Mouse (Mus musculus) embryonic facial prominence, embryonic 11.5 days (tissue): ENCODE data around the gene Hsd17b14. TPM values are rescaled to one million over a fixed set of nuclear protein-coding genes. Genes with fewer than 3 reads are reported as not detected.

Experiments used
- ATAC-seq: fragments of 200-750 bp; cut with Nextera tagmentation; replicated peaks from 2 replicates; pipeline ENCODE4 v1.8.0; 2017; ENCODE audit warnings: low read depth; ENCODE audit not compliant: insufficient number of reproducible peaks, low FRiP score, low TSS enrichment
- DNase-seq: peaks from one replicate; pipeline ENCODE4 v3.0.0-alpha.2; 2015; ENCODE audit warnings: low spot score
- H3K27ac ChIP-seq: fragments of 300-500 bp; sonication (generic); replicated peaks from 2 replicates; pipeline ENCODE4 v1.5.1; 2014; ENCODE audit warnings: mild to moderate bottlenecking, low read depth, low read length, control low read depth
- H3K27me3 ChIP-seq: fragments of 300-500 bp; sonication (generic); 2 replicates; pipeline ENCODE4 v1.6.1; 2014; ENCODE audit warnings: mild to moderate bottlenecking, low read length, moderate library complexity, mixed read lengths; ENCODE audit not compliant: control insufficient read depth, insufficient read depth
- H3K36me3 ChIP-seq: fragments of 300-500 bp; sonication (generic); replicated peaks from 2 replicates; pipeline ENCODE4 v1.6.1; 2014; ENCODE audit warnings: low read depth, mild to moderate bottlenecking, low read length, moderate library complexity, mixed read lengths; ENCODE audit not compliant: control insufficient read depth, insufficient read depth
- H3K4me1 ChIP-seq: fragments of 300-500 bp; sonication (generic); 2 replicates; pipeline ENCODE4 v1.6.1; 2014; ENCODE audit warnings: low read length, mixed read lengths; ENCODE audit not compliant: control insufficient read depth, insufficient read depth
- H3K4me2 ChIP-seq: fragments of 300-500 bp; sonication (generic); 2 replicates; pipeline ENCODE4 v1.6.1; 2014; ENCODE audit warnings: low read depth, mild to moderate bottlenecking, control low read depth, low read length, moderate library complexity
- H3K4me3 ChIP-seq: fragments of 300-500 bp; sonication (generic); 2 replicates; pipeline ENCODE4 v1.5.1; 2014; ENCODE audit warnings: low read depth, low read length, control low read depth
- H3K9ac ChIP-seq: fragments of 300-500 bp; sonication (generic); replicated peaks from 2 replicates; pipeline ENCODE4 v1.6.1; 2014; ENCODE audit warnings: mild to moderate bottlenecking, control low read depth, low read length
- H3K9me3 ChIP-seq: fragments of 300-500 bp; sonication (generic); replicated peaks from 2 replicates; pipeline ENCODE4 v1.6.1; 2016; ENCODE audit warnings: mild to moderate bottlenecking, low read length, inconsistent platforms, mixed read lengths; ENCODE audit not compliant: control insufficient read depth
- WGBS: fragments of 180-500 bp; shearing (Covaris S2); extraction: QIAGEN DNeasy Blood & Tissue Kit; methylation state at CpG from one replicate; pipeline ENCODE4 v1.1.7; 2014; 5-methylcytosine and 5-hydroxymethylcytosine counted together
- polyA plus RNA-seq: library from polyadenylated mRNA; unstranded; fragments of >200 nt; fragmentation: Nextera tagmentation; extraction: Ambion mirVana; gene quantifications from 2 replicates; pipeline ENCODE4 v1.2.1, GENCODE M21; 2014

Gene Hsd17b14
- polyA plus RNA-seq, 1 experiment from 2014 or later = 0.53 TPM

DNA sequence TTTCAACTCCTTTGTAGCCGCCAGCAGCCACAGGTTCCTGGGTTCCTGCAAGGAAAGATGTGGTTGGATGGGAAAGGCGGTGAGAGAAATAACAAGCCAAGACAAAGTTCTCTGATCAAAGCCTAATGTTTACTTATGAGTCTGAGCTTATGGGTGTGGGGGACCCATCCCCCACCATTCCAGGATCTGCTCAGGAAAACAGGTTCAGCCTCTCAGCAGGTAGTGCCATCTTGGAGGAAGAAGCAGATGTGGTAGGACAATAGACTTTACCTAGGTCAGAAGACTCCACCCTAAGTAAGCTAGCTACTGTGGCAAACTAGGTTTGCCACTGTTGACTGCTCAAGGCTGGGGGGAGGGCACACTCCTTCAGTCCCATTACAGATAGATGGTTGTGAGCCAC is 10.1 kb downstream of the Hsd17b14 start:
- H3K4me1 ChIP-seq = no peaks in the 10 kb centered on the region; the same call in 1 of the 2 replicates
- H3K36me3 ChIP-seq = no peaks in the 10 kb centered on the region
- no peak for DNase-seq
- H3K9me3 ChIP-seq = no peaks in the 10 kb centered on the region
- H3K27me3 ChIP-seq = no peaks in the 10 kb centered on the region
- no peak overlapping the region for H3K4me2 ChIP-seq
- H3K4me3 ChIP-seq = no peak overlapping the region
- H3K9ac ChIP-seq = no peak overlapping the region
- no peak for ATAC-seq
- no peak overlapping the region for H3K27ac ChIP-seq
- WGBS = 70% methylated on average over 2 of the region's 2 CpGs

DNA sequence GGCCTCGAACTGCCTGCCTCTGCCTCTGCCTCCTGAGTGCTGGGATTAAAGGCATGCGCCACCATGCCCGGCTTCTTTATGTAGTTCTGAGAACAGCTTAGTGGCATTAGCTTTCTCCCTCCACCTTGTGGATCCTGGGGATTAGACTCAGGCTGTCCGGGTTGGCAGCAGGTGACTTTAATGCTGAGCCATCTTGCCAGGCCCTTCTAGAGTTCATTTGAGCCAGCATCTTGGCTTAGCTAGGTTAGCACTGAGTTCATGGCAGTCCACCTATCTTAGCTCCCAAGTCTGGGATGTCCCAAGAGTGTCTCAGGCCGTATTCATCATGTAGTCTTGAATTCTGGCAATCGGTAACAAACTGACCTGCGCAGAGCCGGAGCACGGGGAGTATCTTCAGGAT is 10.8 kb downstream of the Hsd17b14 start:
- ATAC-seq = no peak
- no peak overlapping the region for H3K27ac ChIP-seq
- H3K9me3 ChIP-seq = no peaks in the 10 kb centered on the region
- 92% methylated on average over 9 of the region's 9 CpGs for WGBS
- no peaks in the 10 kb centered on the region for H3K27me3 ChIP-seq
- no peak for DNase-seq
- H3K9ac ChIP-seq = no peak overlapping the region; the same call in 1 of the 2 replicates
- no peaks in the 10 kb centered on the region for H3K36me3 ChIP-seq
- no peak overlapping the region for H3K4me2 ChIP-seq
- H3K4me1 ChIP-seq = no peaks in the 10 kb centered on the region; the same call in 1 of the 2 replicates
- no peak overlapping the region for H3K4me3 ChIP-seq

DNA sequence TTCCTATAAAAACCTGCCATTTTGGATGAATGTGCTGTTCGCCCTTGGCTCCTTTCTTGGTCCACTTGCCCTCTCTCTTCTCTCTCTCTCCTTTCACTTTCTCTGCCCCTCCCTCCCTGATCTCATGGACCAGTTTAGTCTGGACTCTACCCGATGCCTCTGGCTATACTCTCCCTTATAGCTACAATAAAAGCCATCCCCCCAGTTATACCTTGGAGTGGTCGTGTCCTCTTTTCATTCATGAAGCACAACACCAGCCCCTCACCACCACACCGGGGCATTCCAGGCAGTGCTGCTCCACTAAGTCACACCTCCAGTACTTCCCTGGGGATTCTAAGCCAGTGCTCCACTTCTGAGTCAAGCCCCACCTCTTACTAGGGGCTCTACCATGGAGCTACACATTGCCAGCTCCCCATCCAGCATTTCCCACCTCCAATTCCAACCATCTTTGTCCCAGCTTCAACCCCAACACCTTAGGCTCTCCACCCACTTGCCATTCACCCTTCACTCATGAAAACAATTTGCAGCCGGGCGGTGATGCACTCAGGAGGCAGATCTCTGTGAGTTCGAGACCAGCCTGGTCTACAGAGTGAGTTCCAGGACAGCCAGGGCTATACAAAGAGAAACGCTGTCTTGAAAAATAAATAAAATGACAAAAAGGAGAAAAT is 12.6 kb downstream of the Hsd17b14 start:
- Histone ChIP-seq H3K27ac (no peak overlapping the region), H3K4me2 (peak overlapping the region; percentile 54), H3K4me3 (no peak overlapping the region)

DNA sequence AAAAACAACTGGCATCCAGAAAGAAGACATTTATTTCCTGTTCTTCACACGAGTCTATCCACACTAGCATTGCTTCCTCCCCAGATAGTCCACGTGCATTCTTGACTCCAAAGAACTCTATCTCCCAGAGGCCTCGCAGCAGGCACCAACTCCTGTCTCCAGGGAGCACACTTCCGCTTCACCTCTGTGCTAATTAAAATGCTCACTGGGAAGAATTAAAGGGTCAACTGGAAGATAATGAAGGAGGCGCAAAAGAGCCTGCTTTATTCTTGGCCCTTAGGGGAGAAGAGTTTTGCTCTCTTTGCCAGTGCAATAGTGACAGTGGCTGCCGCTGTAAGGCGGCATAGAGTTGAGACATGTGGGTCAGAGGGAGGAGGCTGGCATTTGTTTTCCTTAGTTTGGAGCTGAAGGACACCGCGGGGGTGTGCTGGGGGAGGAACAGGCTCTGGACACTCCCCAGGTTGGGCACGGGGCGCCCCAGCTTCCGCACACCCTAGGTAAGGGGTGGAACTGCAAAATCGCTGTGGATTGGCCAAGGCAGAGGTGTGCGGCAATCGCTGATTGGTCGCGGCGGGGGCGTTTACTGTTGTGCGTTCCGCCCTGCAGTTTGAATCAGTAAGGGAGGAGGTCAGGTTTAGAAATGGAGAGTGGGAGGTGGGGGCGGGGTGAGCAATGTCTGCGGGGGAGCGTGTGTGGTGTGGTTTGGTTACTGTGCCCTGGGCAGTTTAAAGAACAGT is 13.3 kb downstream of the Hsd17b14 start:
- peak overlapping the region; percentile 31 for H3K4me3 ChIP-seq
- peak overlapping the region; percentile 54 for H3K4me2 ChIP-seq
- H3K4me1 ChIP-seq = no peaks in the 10 kb centered on the region; the same call in 1 of the 2 replicates
- no peaks in the 10 kb centered on the region for H3K27me3 ChIP-seq
- WGBS = under 1% methylated on average over 24 of the region's 24 CpGs
- DNase-seq (peak; percentile 95), ATAC-seq (peak; percentile 95)
- no peaks in the 10 kb centered on the region for H3K36me3 ChIP-seq
- H3K9ac ChIP-seq = peak overlapping the region; percentile 33
- H3K27ac ChIP-seq = peak overlapping the region; percentile 38; the same call in 1 of the 2 replicates
- H3K9me3 ChIP-seq = no peaks in the 10 kb centered on the region

More for the DNA sequence above, 12.6 kb downstream of the Hsd17b14 start:
- DNase-seq (no peak), ATAC-seq (no peak)
- WGBS = 71% methylated on average over 8 of the region's 8 CpGs
- Histone ChIP-seq H3K36me3 (no peaks in the 10 kb centered on the region), H3K9me3 (no peaks in the 10 kb centered on the region), H3K4me1 (no peaks in the 10 kb centered on the region; the same call in 1 of the 2 replicates), H3K27me3 (no peaks in the 10 kb centered on the region), H3K9ac (no peak overlapping the region; the same call in 1 of the 2 replicates)

DNA sequence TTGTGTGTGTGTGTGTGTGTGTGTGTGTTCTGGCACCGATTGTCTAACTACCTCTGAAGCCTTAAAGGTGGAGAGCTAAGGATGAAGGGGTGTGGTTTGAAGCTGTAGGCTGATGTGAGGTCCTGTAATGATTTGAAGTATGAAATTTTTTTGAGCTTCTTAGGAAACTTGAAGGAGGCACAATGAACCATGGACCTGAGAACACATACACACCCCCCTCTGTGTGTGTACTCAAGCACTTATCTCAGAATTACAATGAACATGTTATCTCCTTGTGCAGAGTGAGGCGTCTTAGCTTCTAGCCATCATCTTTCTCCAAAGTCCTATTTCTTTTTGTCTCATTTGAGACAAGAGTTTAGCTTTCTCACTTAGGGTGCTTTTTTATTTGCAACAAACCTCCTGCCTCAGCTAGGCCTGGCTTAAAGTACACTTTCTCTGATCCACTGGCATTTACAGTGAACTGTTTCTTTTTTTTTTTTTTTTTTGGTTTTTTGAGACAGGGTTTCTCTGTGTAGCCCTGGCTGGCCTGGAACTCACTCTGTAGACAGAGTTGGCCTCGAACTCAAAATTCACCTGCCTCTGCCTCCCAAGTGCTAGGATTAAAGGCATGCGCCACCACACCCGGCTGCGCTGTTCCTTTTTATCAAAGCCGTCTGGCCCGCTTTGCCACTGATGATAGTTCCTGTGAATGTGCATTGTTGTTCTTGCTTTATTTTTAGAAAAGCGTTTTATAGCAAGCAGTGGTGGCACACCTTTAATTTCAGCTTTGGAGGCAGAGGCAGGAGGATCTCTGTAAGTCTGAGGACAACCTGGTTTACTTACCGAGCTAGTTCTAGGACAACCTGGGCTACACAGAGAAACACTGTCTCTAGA is 14.1 kb downstream of the Hsd17b14 start:
- H3K9ac ChIP-seq = peak overlapping the region; percentile 33; the same call in 1 of the 2 replicates
- peak overlapping the region; percentile 31 for H3K4me3 ChIP-seq
- peak overlapping the region; percentile 54 for H3K4me2 ChIP-seq
- no peaks in the 10 kb centered on the region for H3K27me3 ChIP-seq
- no peaks in the 10 kb centered on the region; the same call in 1 of the 2 replicates for H3K4me1 ChIP-seq
- no peak for DNase-seq
- no peak for ATAC-seq
- no peaks in the 10 kb centered on the region for H3K9me3 ChIP-seq
- H3K36me3 ChIP-seq = no peaks in the 10 kb centered on the region
- peak overlapping the region; percentile 38; the same call in 1 of the 2 replicates for H3K27ac ChIP-seq
- 82% methylated on average over 10 of the region's 10 CpGs for WGBS

DNA sequence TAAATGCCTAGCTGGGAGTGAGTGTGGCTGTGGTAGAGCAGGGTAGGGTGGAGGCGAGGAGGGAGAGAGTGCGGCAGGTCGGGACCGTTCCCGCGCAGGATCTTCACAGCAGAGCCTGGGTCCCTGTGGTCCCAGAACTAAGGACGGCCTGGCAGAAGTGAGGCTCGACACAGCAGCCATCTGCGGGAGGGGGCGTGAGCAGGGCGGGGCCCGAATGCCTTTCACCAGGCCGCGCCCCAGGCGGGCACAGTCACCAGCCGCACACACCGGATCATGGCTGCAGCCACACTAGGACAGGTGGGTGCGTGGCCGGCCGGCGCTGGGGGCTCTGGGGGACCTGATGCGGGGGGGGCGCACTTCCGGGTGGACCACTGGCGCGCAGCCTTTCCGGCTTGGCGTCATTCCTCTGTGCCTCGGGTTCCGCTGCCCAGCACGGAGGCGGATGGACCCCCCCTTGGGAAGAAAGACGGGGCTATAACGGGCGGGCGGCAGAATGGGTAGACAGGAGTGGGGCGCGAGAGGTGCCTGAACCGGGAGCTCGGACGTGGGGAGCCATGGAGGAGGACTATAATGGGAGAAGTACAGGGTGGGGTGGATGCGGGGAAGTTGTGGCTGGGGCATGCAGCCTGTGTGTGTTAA is 15.5 kb downstream of the Hsd17b14 start, which contains the start of gene Bcat2:
Gene Bcat2 (plus strand): TSS at position 51 of the 639 bp plus-strand sequence.
- ATAC-seq = peak; percentile 56
- Histone ChIP-seq H3K9ac (peak within 1 kb of the TSS; percentile 91), H3K4me2 (peak within 1 kb of the TSS; percentile 82), H3K4me1 (no peaks in the 10 kb centered on the region; the same call in 1 of the 2 replicates), H3K36me3 (no peaks in the 10 kb centered on the region), H3K4me3 (peak within 1 kb of the TSS; percentile 73), H3K27me3 (no peaks in the 10 kb centered on the region), H3K9me3 (no peaks in the 10 kb centered on the region), H3K27ac (peak within 1 kb of the TSS; percentile 67)
- WGBS = under 1% methylated on average over 42 of the region's 42 CpGs
- peak; percentile 78 for DNase-seq

DNA sequence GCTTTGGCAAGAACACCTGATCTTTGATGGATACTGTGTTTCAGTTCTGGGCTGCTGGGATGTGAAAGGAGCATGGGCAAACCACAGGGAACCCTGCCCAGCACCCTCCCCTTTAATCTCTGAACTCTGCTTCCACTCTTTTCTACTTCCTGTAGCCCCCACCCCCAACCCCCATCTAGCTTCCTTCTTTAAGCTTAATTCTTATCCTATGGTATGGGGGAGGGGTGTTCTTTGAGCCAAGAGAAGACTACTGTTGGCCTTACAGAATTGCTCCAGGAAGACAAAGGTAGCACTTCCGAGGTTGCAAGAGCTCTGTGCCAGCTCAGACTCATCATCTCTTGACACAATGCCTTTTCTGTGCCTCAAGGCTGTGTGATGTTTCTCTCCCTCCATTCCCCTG is 17.3 kb downstream of the Hsd17b14 start:
- H3K36me3 ChIP-seq = no peaks in the 10 kb centered on the region; the same call in 1 of the 2 replicates
- H3K4me1 ChIP-seq = no peaks in the 10 kb centered on the region; the same call in 1 of the 2 replicates
- WGBS = 30% methylated on average over 1 of the region's 1 CpGs
- H3K4me2 ChIP-seq = no peak overlapping the region
- no peak overlapping the region for H3K27ac ChIP-seq
- H3K4me3 ChIP-seq = no peak overlapping the region
- H3K27me3 ChIP-seq = no peaks in the 10 kb centered on the region
- ATAC-seq (no peak), DNase-seq (no peak)
- H3K9ac ChIP-seq = no peak overlapping the region
- H3K9me3 ChIP-seq = no peaks in the 10 kb centered on the region
